Mouse (Mus musculus): ENCODE results near the gene Ctbs.

Gene Ctbs

GRCm38 (mm10) chr3:146498989-146499388, 49.4 kb downstream of the Ctbs start:
- DNase-seq (ENCODE audit: low read depth, low spot score), result no peak

DNA sequence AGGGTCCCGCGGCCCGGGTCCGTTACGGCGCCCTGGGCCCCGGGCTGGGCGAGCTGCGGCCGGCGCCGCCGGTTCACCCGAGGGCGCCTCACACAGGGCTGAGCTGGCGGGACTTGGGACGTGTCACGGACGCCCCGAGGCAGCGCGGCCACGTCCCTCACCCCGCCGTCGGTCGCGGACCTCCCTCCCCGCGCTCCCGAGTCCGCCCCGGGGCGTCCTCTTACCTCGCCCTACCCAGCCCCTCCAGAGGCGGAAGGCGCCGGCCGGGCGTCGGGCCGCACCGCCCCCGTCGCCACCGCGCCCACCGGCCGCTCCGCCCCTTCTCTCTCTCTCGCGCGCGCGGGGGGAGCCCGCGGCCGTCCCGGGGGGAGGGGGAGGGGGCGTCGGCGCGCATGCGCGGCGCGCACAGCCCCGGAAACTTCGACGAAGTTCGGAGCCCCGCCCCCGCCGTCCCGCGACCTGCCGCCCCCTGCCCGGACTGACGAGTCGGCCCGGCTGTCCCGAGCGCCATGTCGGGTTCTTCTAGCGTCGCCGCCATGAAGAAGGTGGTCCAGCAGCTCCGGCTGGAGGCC, 49.9 kb downstream of the Ctbs start, which contains the start of the genes Spata1 and Gng5:
TSS of gene Spata1 (minus strand) at position 323 of the 572 bp plus-strand sequence.
TSS of gene Gng5 (plus strand) at position 377 of the 572 bp plus-strand sequence.
- DNase-seq (ENCODE audit: low read depth, low spot score), result no peak

GRCm38 (mm10) chr3:146500003-146500809, 50.6 kb downstream of the Ctbs start:
- no peak for DNase-seq (ENCODE audit: low read depth, low spot score)

DNA sequence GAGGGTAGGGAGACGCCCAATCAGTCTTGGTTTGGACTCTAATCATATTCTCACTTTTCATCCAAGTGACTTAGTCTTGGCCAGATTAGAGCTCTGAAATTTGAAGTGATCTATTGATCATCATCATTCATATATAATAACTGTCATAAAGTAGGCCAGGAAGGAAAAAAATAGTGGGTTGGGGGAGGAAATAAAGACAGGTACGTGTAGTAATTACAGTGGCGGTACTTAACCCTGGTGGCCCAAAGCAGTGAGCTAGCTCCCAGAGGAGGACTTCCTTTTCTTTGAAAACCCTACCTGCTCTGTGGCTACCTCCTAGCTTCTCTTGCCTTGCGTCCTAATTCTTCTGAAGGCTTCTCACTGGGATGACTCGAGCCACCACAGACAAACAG, 51.2 kb downstream of the Ctbs start:
- no peak for DNase-seq (ENCODE audit: low read depth, low spot score)

DNA sequence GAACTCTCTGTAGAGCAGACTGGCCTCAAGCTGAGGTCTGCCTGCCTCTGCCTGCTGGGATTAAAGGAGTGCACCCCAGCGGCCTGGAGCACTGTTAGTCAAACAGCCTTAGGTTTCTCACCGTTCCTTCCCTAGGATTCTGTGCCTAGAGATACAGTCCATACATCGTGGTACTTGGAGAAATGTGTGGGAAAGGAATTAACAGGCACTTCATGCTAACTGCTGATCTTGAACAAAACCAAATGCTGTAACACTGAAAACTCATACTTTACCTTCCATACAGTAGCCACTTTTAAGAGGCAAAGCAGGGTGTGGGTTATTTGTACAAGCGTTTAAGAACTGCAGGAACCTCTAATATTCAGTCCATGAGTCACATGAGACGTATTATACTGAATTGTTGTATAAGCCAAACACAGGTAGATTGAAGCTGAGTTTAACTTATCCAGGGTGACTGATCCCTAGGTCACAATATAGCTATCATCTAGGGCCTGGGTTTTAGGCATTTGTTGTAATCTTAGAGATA, 52.1 kb downstream of the Ctbs start:
- no peak for DNase-seq (ENCODE audit: low read depth, low spot score)

GRCm38 (mm10) chr3:146506711-146507110, 57.1 kb downstream of the Ctbs start:
- no peak for DNase-seq (ENCODE audit: low read depth, low spot score)
